Mouse (Mus musculus) midbrain, embryonic 10.5 days (tissue): ENCODE measurements around the gene Ascc3. TPM values are rescaled to one million over a fixed set of nuclear protein-coding genes. Genes with fewer than 3 reads are reported as not detected.
A peak's percentile ranks its signal among the peaks of the same experiment; 100 is the strongest.

Experiments
- DNase-seq: peaks from one replicate; pipeline ENCODE4 v3.0.0-alpha.2; 2017; ENCODE audit warnings: low spot score
- H3K27ac ChIP-seq: fragments of 300-500 bp; sonication (generic); replicated peaks from 2 replicates; pipeline ENCODE4 v1.5.1; 2016; ENCODE audit warnings: mild to moderate bottlenecking
- H3K27me3 ChIP-seq: fragments of 300-500 bp; sonication (generic); 2 replicates; pipeline ENCODE4 v1.6.1; 2016; ENCODE audit warnings: low read depth, mild to moderate bottlenecking; ENCODE audit not compliant: poor library complexity, severe bottlenecking
- H3K36me3 ChIP-seq: fragments of 300-500 bp; sonication (generic); 2 replicates; pipeline ENCODE4 v1.6.1; 2016; ENCODE audit warnings: mild to moderate bottlenecking, moderate library complexity
- H3K4me1 ChIP-seq: fragments of 300-500 bp; sonication (generic); 2 replicates; pipeline ENCODE4 v1.6.1; 2016
- H3K4me3 ChIP-seq: fragments of 300-500 bp; sonication (generic); 2 replicates; pipeline ENCODE4 v1.5.1; 2016; ENCODE audit warnings: mild to moderate bottlenecking, moderate library complexity
- H3K9me3 ChIP-seq: fragments of 300-500 bp; sonication (generic); replicated peaks from 2 replicates; pipeline ENCODE4 v1.6.1; 2016; ENCODE audit warnings: mild to moderate bottlenecking
- WGBS: fragments of 180-500 bp; shearing (Covaris S2); methylation state at CpG from one replicate; pipeline ENCODE4 v1.1.7; 2016; 5-methylcytosine and 5-hydroxymethylcytosine counted together
- polyA plus RNA-seq: library from polyadenylated mRNA; unstranded; fragments of >200 nt; fragmentation: Nextera tagmentation; extraction: Ambion mirVana; gene quantifications from 2 replicates; pipeline ENCODE4 v1.2.1, GENCODE M21; 2016

Ascc3 gene
- polyA plus RNA-seq, 1 experiment from 2014 or later = 15.0 TPM

- Histone ChIP-seq H3K36me3 (no peaks in the 10 kb centered on the region), H3K4me1 (peaks cover 35% of the 10 kb centered on the region), H3K4me3 (no peak overlapping the region), H3K9me3 (no peaks in the 10 kb centered on the region), H3K27me3 (peaks cover 99% of the 10 kb centered on the region), H3K27ac (no peak overlapping the region)
- WGBS = 8% methylated on average over 6 of the region's 6 CpGs
- no peak for DNase-seq
These were observed 298.2 kb downstream of the Ascc3 start for GRCm38 (mm10) chr10:50890621-50891020.

GRCm38 (mm10) chr10:50891876-50892711 is 299.6 kb downstream of the Ascc3 start:
- peaks cover 100% of the 10 kb centered on the region for H3K27me3 ChIP-seq

GRCm38 (mm10) chr10:50892751-50893320 is 300.4 kb downstream of the Ascc3 start:
- Histone ChIP-seq H3K9me3 (no peaks in the 10 kb centered on the region), H3K27ac (peak overlapping the region; percentile 23; the same call in 1 of the 2 replicates), H3K27me3 (peaks cover 100% of the 10 kb centered on the region), H3K36me3 (no peaks in the 10 kb centered on the region), H3K4me3 (peak overlapping the region; percentile 59), H3K4me1 (peaks cover 35% of the 10 kb centered on the region)
- peak; percentile 61 for DNase-seq
- WGBS = 1% methylated on average over 15 of the region's 15 CpGs

More at GRCm38 (mm10) chr10:50891876-50892711, 299.6 kb downstream of the Ascc3 start:
- Histone ChIP-seq H3K4me3 (peak overlapping the region; percentile 59), H3K9me3 (no peaks in the 10 kb centered on the region), H3K27ac (peak overlapping the region; percentile 23; the same call in 1 of the 2 replicates), H3K36me3 (no peaks in the 10 kb centered on the region), H3K4me1 (peaks cover 35% of the 10 kb centered on the region)
- DNase-seq = peak; percentile 67
- under 1% methylated on average over 26 of the region's 26 CpGs for WGBS

- 1% methylated on average over 10 of the region's 10 CpGs for WGBS
- Histone ChIP-seq H3K27me3 (peaks cover 100% of the 10 kb centered on the region), H3K4me3 (peak overlapping the region; percentile 59), H3K36me3 (no peaks in the 10 kb centered on the region), H3K27ac (peak overlapping the region; percentile 61; the same call in 1 of the 2 replicates), H3K4me1 (peaks cover 35% of the 10 kb centered on the region), H3K9me3 (no peaks in the 10 kb centered on the region)
- DNase-seq = no peak
These were observed 301.1 kb downstream of the Ascc3 start for GRCm38 (mm10) chr10:50893546-50893945.

- Histone ChIP-seq H3K4me1 (peaks cover 35% of the 10 kb centered on the region), H3K27me3 (peaks cover 100% of the 10 kb centered on the region), H3K36me3 (no peaks in the 10 kb centered on the region), H3K27ac (peak within 1 kb of the TSS; percentile 67), H3K9me3 (no peaks in the 10 kb centered on the region), H3K4me3 (peak within 1 kb of the TSS; percentile 59)
- peak; percentile 94 for DNase-seq
- under 1% methylated on average over 62 of the region's 62 CpGs for WGBS
These were observed 301.9 kb downstream of the Ascc3 start, which contains the start of gene Sim1 for GRCm38 (mm10) chr10:50894170-50894991. Sim1 (plus strand) TSS chr10:50894754.

- H3K9me3 ChIP-seq = no peaks in the 10 kb centered on the region
- H3K27ac ChIP-seq = peak overlapping the region; percentile 67
- peak; percentile 66 for DNase-seq
- H3K4me1 ChIP-seq = peaks cover 37% of the 10 kb centered on the region
- WGBS = under 1% methylated on average over 44 of the region's 44 CpGs
- H3K27me3 ChIP-seq = peaks cover 100% of the 10 kb centered on the region
- H3K4me3 ChIP-seq = peak overlapping the region; percentile 59
- H3K36me3 ChIP-seq = no peaks in the 10 kb centered on the region
These were observed 302.8 kb downstream of the Ascc3 start for GRCm38 (mm10) chr10:50895091-50895790.

DNA sequence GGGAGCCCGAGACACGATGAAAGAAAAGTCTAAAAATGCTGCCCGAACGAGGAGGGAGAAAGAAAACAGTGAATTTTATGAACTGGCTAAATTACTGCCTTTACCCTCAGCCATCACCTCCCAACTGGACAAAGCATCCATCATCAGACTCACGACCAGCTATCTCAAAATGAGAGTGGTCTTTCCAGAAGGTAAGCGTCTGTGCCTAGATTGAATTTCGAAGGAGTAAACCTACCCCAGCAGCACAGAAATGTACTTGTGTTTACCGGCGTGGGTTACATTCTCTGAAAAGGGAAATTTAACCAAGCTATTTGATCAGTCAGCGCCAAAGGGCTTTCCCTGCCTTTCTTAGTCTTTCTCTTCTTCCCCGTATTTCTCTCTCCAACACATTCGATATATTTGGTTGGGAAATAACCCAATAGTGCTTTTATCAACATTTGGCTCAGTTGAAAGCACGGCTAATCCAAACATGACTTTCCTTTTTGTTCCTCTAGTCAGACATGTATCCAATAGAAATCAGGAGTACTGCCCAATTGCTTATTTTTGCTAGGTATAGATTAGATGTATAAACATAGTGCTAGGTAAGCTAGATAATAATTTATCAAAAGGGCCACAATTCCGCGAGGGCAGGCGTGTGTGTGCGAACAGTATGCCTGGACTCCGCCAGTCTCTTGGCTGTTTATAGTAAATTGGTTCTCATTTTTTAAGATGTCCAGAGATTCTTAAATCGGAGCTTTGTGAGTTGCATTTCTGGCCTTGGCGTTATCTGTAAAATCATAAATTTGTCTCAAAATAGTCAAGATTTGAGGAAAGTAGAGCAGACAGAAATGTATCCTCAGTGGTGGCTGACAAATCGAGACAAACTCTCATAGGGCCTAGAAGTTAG is 303.7 kb downstream of the Ascc3 start:
- Histone ChIP-seq H3K36me3 (no peaks in the 10 kb centered on the region), H3K4me3 (peak overlapping the region; percentile 59), H3K9me3 (no peaks in the 10 kb centered on the region), H3K27me3 (peaks cover 100% of the 10 kb centered on the region), H3K4me1 (peaks cover 46% of the 10 kb centered on the region), H3K27ac (peak overlapping the region; percentile 67; the same call in 1 of the 2 replicates)
- WGBS = 4% methylated on average over 21 of the region's 21 CpGs
- no peak for DNase-seq

GRCm38 (mm10) chr10:50896767-50897390 is 304.4 kb downstream of the Ascc3 start:
- Histone ChIP-seq H3K4me1 (peaks cover 50% of the 10 kb centered on the region), H3K9me3 (no peaks in the 10 kb centered on the region), H3K4me3 (peak overlapping the region; percentile 59), H3K27ac (peak overlapping the region; percentile 67; the same call in 1 of the 2 replicates), H3K36me3 (no peaks in the 10 kb centered on the region), H3K27me3 (peaks cover 100% of the 10 kb centered on the region)
- 2% methylated on average over 3 of the region's 3 CpGs for WGBS
- DNase-seq = no peak

GRCm38 (mm10) chr10:50897530-50898471 is 305.3 kb downstream of the Ascc3 start:
- H3K36me3 ChIP-seq = no peaks in the 10 kb centered on the region
- WGBS = 1% methylated on average over 32 of the region's 32 CpGs
- H3K4me1 ChIP-seq = peaks cover 50% of the 10 kb centered on the region
- peak overlapping the region; percentile 59 for H3K4me3 ChIP-seq
- DNase-seq = peak; percentile 58
- H3K27ac ChIP-seq = peak overlapping the region; percentile 53
- peaks cover 100% of the 10 kb centered on the region for H3K27me3 ChIP-seq
- H3K9me3 ChIP-seq = no peaks in the 10 kb centered on the region

DNA sequence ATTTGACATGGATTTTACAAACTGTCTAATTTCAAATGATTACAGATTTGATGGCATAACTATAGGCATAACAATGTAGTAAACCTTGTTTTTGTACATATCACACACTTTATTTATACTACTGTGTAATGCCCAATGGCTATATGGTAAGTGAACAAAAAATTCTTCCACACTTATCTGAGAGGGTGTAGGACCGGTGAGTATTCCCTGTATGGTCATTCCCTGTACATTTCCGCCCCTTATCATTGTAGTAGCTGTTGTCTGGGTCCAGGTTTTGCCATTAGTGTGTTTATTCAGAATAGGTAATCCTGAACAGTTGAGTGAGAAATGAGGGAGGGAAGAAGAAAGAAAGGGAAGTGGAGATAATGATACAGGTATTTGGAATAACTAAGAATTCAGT is 306.2 kb downstream of the Ascc3 start:
- H3K27me3 ChIP-seq = peaks cover 100% of the 10 kb centered on the region
- peaks cover 49% of the 10 kb centered on the region for H3K4me1 ChIP-seq
- 17% methylated on average over 2 of the region's 2 CpGs for WGBS
- no peak for DNase-seq
- H3K27ac ChIP-seq = no peak overlapping the region
- no peaks in the 10 kb centered on the region for H3K36me3 ChIP-seq
- no peaks in the 10 kb centered on the region for H3K9me3 ChIP-seq
- peak overlapping the region; percentile 59 for H3K4me3 ChIP-seq
